Mouse (Mus musculus) ZHBTc4 (cell line): ENCODE results near the gene D1Ertd622e.

Experiments
- DNase-seq: peaks from one replicate; pipeline ENCODE4 v3.0.0-alpha.2; 2011; ENCODE audit warnings: low read depth, low spot score

D1Ertd622e gene

GRCm38 (mm10) chr1:97661406-97662241 is at the start of gene D1Ertd622e:
Gene D1Ertd622e, minus strand, starts transcription at chr1:97662074.
- peak; percentile 78 for DNase-seq

GRCm38 (mm10) chr1:97710520-97710919 is 48.6 kb upstream of the D1Ertd622e start:
- no peak for DNase-seq

GRCm38 (mm10) chr1:97705389-97705788 is 43.5 kb upstream of the D1Ertd622e start:
- no peak for DNase-seq

- no peak for DNase-seq
Measured at GRCm38 (mm10) chr1:97704646-97705045, 42.8 kb upstream of the D1Ertd622e start.

- DNase-seq = no peak
Measured at GRCm38 (mm10) chr1:97698956-97699570, 37.2 kb upstream of the D1Ertd622e start.

- DNase-seq = no peak
Measured at GRCm38 (mm10) chr1:97697273-97697672, 35.4 kb upstream of the D1Ertd622e start.

- DNase-seq = no peak
Measured at GRCm38 (mm10) chr1:97693825-97694224, 32.0 kb upstream of the D1Ertd622e start.

GRCm38 (mm10) chr1:97688756-97689155 is 26.9 kb upstream of the D1Ertd622e start:
- peak; percentile 72 for DNase-seq

- no peak for DNase-seq
Measured at GRCm38 (mm10) chr1:97676526-97677177, 14.8 kb upstream of the D1Ertd622e start.

GRCm38 (mm10) chr1:97676115-97676514 is 14.2 kb upstream of the D1Ertd622e start:
- DNase-seq = no peak

- no peak for DNase-seq
Measured at GRCm38 (mm10) chr1:97672849-97673248, 11.0 kb upstream of the D1Ertd622e start.

GRCm38 (mm10) chr1:97667288-97667687 is 5.4 kb upstream of the D1Ertd622e start:
- no peak for DNase-seq

- peak; percentile 4 for DNase-seq
Measured at GRCm38 (mm10) chr1:97662324-97662723, 450 bp upstream of the D1Ertd622e start.

GRCm38 (mm10) chr1:97660687-97661405 is 1.0 kb downstream of the D1Ertd622e start:
- peak; percentile 79 for DNase-seq

GRCm38 (mm10) chr1:97659405-97659804 is 2.5 kb downstream of the D1Ertd622e start:
- DNase-seq = no peak

GRCm38 (mm10) chr1:97657786-97658185 is 4.1 kb downstream of the D1Ertd622e start:
- no peak for DNase-seq

GRCm38 (mm10) chr1:97657201-97657600 is 4.7 kb downstream of the D1Ertd622e start:
- DNase-seq = no peak

- no peak for DNase-seq
Measured at GRCm38 (mm10) chr1:97654397-97654975, 7.4 kb downstream of the D1Ertd622e start.

- DNase-seq = no peak
Measured at GRCm38 (mm10) chr1:97650553-97651123, 11.2 kb downstream of the D1Ertd622e start.

- no peak for DNase-seq
Measured at GRCm38 (mm10) chr1:97650072-97650471, 11.8 kb downstream of the D1Ertd622e start.

GRCm38 (mm10) chr1:97647037-97647436 is 14.8 kb downstream of the D1Ertd622e start:
- DNase-seq = peak; percentile 67
